Mouse (Mus musculus) liver, embryonic 14.5 days (tissue): ENCODE measurements at regions not wholly inside any gene's neighbourhood (a gene's known extent, or its start where the extent isn't known, plus 50 kb on each side); places are given as distances from the start of the nearest gene placed in this dataset.

Experiments used
- ATAC-seq: fragments of 200-750 bp; cut with Nextera tagmentation; 2 replicates; pipeline ENCODE4 v1.8.0; 2017; ENCODE audit warnings: moderate number of reproducible peaks, mild to moderate bottlenecking, moderate library complexity; ENCODE audit not compliant: insufficient read depth
- DNase-seq, 3 experiments: peaks; one replicate each; pipeline ENCODE4 v3.0.0-alpha.2; 2012 to 2013; ENCODE audit warnings: low read depth in 3 of 3, low spot score in 3 of 3
- H3K27ac ChIP-seq: fragments of 300-500 bp; sonication (generic); 2 replicates; pipeline ENCODE4 v1.5.1; 2014; ENCODE audit warnings: moderate library complexity, mild to moderate bottlenecking, control low read depth, inconsistent platforms
- H3K27me3 ChIP-seq: fragments of 300-500 bp; sonication (generic); 2 replicates; pipeline ENCODE4 v1.6.1; 2014; ENCODE audit warnings: mild to moderate bottlenecking, low read length, moderate library complexity; ENCODE audit not compliant: control insufficient read depth, insufficient read depth
- H3K36me3 ChIP-seq: fragments of 300-500 bp; sonication (generic); replicated peaks from 2 replicates; pipeline ENCODE4 v1.6.1; 2014; ENCODE audit warnings: low read depth; ENCODE audit not compliant: control insufficient read depth, insufficient read depth
- H3K4me1 ChIP-seq, 2 experiments: fragments of 200-500 bp in 1 of 2; fragments of 300-500 bp in 1 of 2; sonication (generic) in 1 of 2; replicated peaks; 2 replicates each; pipeline ENCODE4 v1.6.1; 2012 to 2014; ENCODE audit warnings: antibody characterized with exemption in 1 of 2, inconsistent platforms in 1 of 2, low read length in 1 of 2; ENCODE audit not compliant: control insufficient read depth in 2 of 2, insufficient read depth in 2 of 2
- H3K4me2 ChIP-seq: fragments of 300-500 bp; sonication (generic); 2 replicates; pipeline ENCODE4 v1.6.1; 2014; ENCODE audit warnings: low read depth, mild to moderate bottlenecking, control low read depth, moderate library complexity
- H3K4me3 ChIP-seq, 2 experiments: fragments of 200-500 bp in 1 of 2; fragments of 300-500 bp in 1 of 2; sonication (generic) in 1 of 2; 2 replicates each; pipeline ENCODE4 v1.5.1; 2012 to 2014; ENCODE audit warnings: low read depth in 2 of 2, low read length in 2 of 2, mild to moderate bottlenecking in 2 of 2, control low read depth in 1 of 2, inconsistent platforms in 1 of 2, moderate library complexity in 1 of 2; ENCODE audit not compliant: insufficient read depth in 1 of 2
- H3K9ac ChIP-seq: fragments of 300-500 bp; sonication (generic); replicated peaks from 2 replicates; pipeline ENCODE4 v1.6.1; 2014; ENCODE audit warnings: mild to moderate bottlenecking, control low read depth, moderate library complexity
- H3K9me3 ChIP-seq: fragments of 300-500 bp; sonication (generic); 2 replicates; pipeline ENCODE4 v1.6.1; 2016; ENCODE audit warnings: low read length, mixed read lengths; ENCODE audit not compliant: control insufficient read depth
- CTCF ChIP-seq: IDR thresholded peaks from 2 replicates; pipeline ENCODE4 v1.5.1; 2016; ENCODE audit warnings: antibody characterized with exemption, low read depth, control low read depth
- EP300 ChIP-seq: IDR thresholded peaks from 2 replicates; pipeline ENCODE4 v1.6.1; 2016; ENCODE audit warnings: antibody characterized with exemption, low read depth
- WGBS: fragments of 180-500 bp; shearing (Covaris S2); extraction: QIAGEN DNeasy Blood & Tissue Kit; methylation state at CpG from one replicate; pipeline ENCODE4 v1.1.7; 2014; ENCODE audit not compliant: insufficient replicate concordance; 5-methylcytosine and 5-hydroxymethylcytosine counted together

- Histone ChIP-seq H3K4me1 (no peaks in the 10 kb centered on the region), H3K27ac (no peak overlapping the region), H3K9ac (no peak overlapping the region), H3K27me3 (no peaks in the 10 kb centered on the region), H3K9me3 (no peaks in the 10 kb centered on the region), H3K36me3 (no peaks in the 10 kb centered on the region), H3K4me2 (no peak overlapping the region), H3K4me3 (no peak overlapping the region)
- 68% methylated on average over 2 of the region's 2 CpGs for WGBS
- ATAC-seq (no peak), DNase-seq (no peak)
- TF ChIP-seq CTCF: no peak
- TF ChIP-seq EP300: no peak
These were observed 55.3 kb upstream of the Spaca1 start for GRCm38 (mm10) chr4:34105251-34105650.

GRCm38 (mm10) chr4:34114323-34114722 is 64.3 kb upstream of the Spaca1 start:
- Histone ChIP-seq H3K4me1 (no peaks in the 10 kb centered on the region), H3K4me3 (no peak overlapping the region), H3K36me3 (no peaks in the 10 kb centered on the region), H3K27me3 (no peaks in the 10 kb centered on the region), H3K4me2 (no peak overlapping the region), H3K9me3 (no peaks in the 10 kb centered on the region), H3K9ac (no peak overlapping the region), H3K27ac (no peak overlapping the region)
- no peak for ATAC-seq
- DNase-seq: no peak
- TF ChIP-seq EP300: no peak
- no peak for TF ChIP-seq CTCF
- 50% methylated on average over 6 of the region's 6 CpGs for WGBS

GRCm38 (mm10) chr4:34117086-34117485 is 67.1 kb upstream of the Spaca1 start:
- H3K27me3 ChIP-seq: no peaks in the 10 kb centered on the region
- no peaks in the 10 kb centered on the region for H3K36me3 ChIP-seq
- no peak overlapping the region for H3K9ac ChIP-seq
- 63% methylated on average over 1 of the region's 1 CpGs for WGBS
- no peak overlapping the region for H3K27ac ChIP-seq
- no peak overlapping the region for H3K4me2 ChIP-seq
- TF ChIP-seq EP300: no peak
- no peak overlapping the region for H3K4me3 ChIP-seq
- no peak for ATAC-seq
- H3K4me1 ChIP-seq: no peaks in the 10 kb centered on the region
- H3K9me3 ChIP-seq: no peaks in the 10 kb centered on the region
- no peak for DNase-seq

GRCm38 (mm10) chr4:34122959-34123520 is 73.0 kb upstream of the Spaca1 start:
- DNase-seq: no peak
- Histone ChIP-seq H3K4me2 (no peak overlapping the region), H3K36me3 (no peaks in the 10 kb centered on the region), H3K27me3 (no peaks in the 10 kb centered on the region), H3K4me3 (no peak overlapping the region), H3K27ac (no peak overlapping the region), H3K9me3 (no peaks in the 10 kb centered on the region), H3K9ac (no peak overlapping the region), H3K4me1 (no peaks in the 10 kb centered on the region)
- WGBS: 53% methylated on average over 9 of the region's 9 CpGs
- TF ChIP-seq EP300: no peak
- ATAC-seq: no peak

GRCm38 (mm10) chr4:34128224-34128623 is 78.2 kb upstream of the Spaca1 start:
- ATAC-seq (no peak), DNase-seq (no peak)
- WGBS: 52% methylated on average over 4 of the region's 4 CpGs
- no peaks in the 10 kb centered on the region for H3K4me1 ChIP-seq
- H3K9ac ChIP-seq: no peak overlapping the region
- H3K4me3 ChIP-seq: no peak overlapping the region
- H3K27ac ChIP-seq: no peak overlapping the region
- no peak overlapping the region for H3K4me2 ChIP-seq
- H3K9me3 ChIP-seq: no peaks in the 10 kb centered on the region
- H3K36me3 ChIP-seq: no peaks in the 10 kb centered on the region
- TF ChIP-seq CTCF (no peak), EP300 (no peak)
- H3K27me3 ChIP-seq: no peaks in the 10 kb centered on the region
